Mouse (Mus musculus): ENCODE measurements around the gene Tra2a.

Tra2a gene

DNA sequence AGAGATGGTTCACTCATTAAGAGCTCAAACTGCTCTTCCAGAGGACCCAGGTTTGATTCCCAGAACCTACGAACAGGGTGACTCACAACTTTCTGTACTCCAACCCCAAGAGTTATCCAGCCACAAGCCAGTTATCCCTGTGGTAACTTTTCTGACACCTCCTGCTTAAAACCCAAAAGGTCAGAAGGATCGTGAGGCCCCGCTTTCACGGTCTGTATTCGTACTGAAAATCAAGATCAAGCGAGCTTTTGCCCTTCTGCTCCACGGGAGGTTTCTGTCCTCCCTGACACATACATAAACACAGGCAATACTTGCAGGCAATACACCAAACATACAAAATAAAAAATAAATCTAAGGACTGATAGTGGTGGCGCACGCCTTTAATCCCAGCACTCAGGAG is 27.5 kb downstream of the Tra2a start:
- peak; percentile 97 for DNase-seq (ENCODE audit: low spot score)

DNA sequence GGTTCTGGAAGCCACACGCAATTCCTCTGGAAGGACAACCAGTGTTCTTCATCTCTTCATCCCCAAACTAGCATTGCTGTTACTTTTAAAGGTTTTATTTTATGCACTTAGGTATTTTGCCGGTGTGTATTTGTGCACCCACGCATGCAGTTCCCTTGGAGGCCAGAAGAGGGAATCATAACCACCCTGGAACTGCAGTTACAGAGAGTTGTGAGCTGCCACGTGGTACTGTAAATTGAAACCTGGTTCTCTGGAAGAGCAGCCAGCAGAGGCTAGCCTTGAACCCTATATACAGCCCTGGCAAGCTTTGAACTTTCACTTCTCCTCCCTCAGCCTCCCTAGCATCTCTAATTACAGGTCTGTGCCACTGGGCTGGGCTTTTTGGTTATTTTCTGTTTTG is 30.5 kb downstream of the Tra2a start:
- DNase-seq (ENCODE audit: low spot score) = no peak

DNA sequence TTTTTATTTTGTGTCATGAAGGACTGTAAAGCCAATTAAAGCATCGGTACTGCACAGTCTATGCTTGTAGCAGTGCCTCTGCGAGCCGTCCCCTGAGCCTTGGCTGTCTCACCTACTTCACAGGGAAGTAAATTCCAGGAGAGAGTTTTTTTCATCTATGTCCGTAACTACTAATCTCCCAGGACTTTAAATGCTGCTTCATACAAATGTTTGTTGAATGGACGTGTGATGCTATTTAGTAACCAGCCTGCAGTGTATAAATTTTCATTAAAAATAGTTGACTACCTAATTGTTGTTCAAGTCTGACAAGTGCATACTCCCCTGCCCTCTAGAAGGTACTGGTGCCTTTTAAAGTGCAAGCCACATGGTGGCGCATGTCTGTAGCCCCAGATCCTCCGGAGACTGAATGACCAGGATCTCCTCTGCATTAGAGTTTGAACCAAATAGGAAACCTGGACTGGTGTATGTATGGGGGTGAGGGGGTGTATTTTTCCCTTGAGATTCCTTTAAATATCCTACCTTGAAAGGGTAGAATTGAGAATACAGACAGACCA is 35.6 kb downstream of the Tra2a start:
- no peak for DNase-seq (ENCODE audit: low spot score)

DNA sequence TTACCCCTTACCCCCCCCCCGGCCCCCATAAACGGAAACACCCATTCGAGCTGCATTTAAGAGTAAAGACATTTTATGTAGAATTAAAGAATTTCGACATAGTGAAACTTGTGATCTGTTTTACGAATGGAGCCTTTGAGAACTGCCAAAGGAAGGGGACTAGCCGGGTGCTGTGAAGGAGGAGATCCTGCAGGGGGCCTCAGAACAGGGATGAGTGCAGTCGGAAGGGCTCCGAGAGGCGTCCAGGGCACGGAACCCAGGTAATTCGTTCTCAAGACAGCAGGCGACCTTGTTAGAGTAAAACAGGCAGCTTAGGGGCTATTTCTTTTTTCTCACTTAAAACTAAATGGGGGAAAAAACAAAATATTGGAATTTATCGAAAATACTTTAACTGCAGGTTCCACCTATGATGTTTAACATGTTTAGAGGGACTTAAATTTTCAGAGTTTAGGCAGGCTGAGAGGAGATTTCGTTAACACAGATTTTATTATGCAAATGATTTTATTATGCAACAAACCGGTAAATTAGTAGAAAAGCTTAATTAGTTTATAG is 36.6 kb downstream of the Tra2a start:
- no peak for DNase-seq (ENCODE audit: low spot score)

DNA sequence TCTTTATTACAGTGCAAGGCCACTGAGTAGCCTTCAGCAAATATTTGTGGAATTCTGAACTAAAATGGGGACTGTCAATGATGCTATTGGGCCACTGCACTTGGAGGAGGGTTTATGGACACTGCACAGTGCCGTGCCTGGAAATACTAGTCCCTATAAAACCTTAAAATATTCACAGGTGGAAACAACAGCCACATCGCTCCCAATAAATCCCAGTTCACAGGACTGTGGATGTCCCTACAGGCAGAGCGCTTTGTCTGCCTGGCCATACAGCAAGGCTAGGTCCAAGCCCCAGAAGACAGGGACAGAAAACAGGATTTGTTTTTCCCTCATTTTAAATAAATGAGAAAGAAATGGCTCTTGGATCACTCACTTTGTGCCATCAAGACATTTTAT is 38.1 kb downstream of the Tra2a start:
- no peak for DNase-seq (ENCODE audit: low spot score)

DNA sequence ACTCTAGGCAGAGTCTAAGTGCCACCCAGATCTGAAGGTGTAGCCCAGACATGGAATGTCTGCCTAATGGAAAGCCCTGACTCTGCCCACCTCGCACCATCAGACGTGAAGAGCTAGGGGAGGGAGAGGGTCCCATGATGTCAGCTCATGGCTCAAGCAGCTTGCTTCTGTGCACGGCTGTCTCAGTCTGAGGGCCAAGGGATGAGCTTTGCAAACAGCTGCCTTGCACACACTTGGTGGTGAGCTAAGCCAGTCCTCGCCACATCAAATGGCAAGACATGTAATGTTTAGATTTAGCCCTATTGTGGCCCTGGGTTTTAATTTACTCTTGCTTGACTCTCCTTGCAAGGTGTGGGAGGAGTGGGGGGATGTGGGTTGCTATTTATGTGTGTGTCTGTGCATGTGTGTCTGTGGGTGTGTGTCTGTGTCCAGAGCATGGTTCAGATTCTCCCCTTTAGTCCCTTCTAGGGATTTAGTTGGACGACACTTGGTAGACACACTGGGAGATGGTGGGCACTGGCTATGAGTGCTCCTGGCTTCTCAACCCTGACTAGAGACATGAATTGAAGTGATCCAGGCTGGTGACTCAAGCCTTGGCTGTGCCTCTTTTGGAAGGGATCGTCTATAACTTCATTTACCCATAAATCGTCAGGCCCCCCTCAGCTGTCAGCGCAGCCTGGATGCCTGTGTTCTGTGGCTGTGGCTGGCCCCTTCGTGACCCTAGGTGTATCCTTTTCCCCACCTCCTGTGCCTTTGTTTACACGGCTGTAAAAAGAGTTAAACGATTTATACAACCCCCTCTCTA is 38.7 kb downstream of the Tra2a start:
- DNase-seq (ENCODE audit: low spot score) = no peak

DNA sequence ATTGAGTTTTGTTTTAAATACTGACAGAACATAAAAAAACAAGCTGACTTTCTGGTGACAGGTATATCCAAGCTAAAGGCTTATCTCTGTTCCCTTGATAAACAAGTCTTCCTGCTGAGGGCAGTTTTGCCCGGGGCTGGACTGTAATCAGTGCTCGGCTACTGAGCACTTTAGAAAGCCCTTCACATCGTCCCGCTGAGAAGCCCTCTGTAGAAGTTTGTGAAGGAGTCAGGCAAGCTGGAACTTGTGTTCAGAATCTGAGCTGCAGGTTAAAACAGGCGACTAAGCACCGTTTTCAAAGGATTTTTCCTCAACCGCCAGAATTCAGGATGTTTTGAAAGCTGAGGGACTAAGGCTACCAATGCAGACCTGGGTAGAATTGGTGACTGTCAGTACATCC is 41.9 kb downstream of the Tra2a start:
- no peak for DNase-seq (ENCODE audit: low spot score)

DNA sequence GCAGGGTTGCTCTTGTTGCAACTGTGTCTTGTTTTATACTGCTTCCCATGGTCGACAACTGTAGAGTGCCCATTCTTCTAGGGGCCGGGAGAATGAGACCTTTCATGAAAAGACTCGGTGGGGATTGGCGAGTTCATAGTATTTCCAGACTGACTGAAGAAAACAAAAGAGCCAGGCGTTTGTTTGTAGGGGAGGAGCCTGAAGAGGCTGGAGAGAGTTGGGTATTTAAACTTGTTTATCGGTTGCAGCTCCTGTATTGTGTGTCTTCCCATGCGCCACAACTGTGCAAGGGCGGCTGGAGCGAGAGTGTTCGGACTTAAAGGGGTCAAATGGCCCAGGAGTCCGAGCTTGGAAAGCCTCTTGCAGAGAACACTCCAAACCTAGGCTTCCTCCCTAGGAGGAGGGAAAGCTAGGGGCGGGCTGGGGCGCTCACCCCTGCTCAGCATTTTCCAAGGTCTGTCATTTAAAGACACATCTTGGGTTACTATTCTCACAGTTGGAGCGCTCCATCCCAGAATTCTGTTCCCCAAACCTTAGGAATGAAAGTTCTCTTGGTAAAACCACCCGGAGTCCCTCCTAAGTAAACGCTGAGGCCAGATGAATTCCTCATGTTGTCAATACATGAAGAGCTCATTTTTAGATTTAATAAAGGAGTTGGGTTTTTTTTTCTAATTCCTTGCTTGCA is 43.8 kb downstream of the Tra2a start:
- DNase-seq (ENCODE audit: low spot score) = peak; percentile 44

DNA sequence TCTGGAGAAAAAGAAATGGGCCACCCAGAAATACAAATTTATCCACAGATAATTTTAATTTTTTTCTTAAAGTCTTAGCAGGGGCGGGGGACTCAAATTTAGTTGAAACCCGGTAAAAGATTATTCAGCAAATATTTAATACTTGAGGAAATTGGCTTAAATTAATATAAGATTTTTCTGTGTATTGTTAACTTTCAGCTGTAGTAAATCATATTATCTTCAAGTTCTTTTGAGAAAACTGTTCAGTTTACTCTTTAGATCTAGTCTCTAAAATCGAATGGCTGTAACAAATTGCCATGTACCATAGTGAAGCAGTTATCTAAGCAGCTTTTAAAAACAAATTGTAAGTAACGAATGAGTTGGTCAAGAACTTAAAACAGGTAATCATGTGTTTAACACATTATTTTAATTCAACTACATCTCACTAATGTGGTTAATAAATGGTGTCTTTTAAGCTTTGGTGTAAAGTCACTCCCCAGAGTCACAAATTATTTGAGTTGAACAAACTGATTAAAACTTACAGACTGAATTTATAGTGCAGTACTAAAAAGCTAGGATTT is 44.8 kb downstream of the Tra2a start:
- DNase-seq (ENCODE audit: low spot score) = peak; percentile 34

DNA sequence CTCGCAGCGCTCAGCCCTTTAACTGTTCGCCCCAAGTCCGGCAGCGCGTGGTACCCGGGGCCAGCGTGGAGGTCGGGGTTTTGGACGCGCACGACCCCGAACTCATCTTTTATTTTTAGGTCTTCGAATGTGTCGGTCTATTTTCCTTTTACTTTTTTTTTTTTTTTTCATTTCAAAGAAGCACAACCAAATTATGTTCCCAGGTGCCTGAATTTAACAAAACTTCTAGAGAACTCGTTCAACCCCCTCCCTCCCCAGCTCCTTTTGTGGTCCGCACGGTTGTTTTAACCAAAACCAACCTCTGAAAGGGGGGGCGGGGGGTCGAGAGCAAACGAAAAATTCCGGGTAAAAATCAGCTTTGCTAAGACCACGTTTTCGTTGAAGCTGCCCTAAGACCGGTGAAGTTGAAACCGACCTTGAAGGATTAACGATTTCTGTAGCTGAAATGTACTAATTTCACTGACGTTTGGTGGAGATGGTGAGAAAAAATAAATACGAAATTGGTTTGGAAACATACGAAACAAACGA is 45.5 kb downstream of the Tra2a start:
- peak; percentile 63 for DNase-seq (ENCODE audit: low spot score)

DNA sequence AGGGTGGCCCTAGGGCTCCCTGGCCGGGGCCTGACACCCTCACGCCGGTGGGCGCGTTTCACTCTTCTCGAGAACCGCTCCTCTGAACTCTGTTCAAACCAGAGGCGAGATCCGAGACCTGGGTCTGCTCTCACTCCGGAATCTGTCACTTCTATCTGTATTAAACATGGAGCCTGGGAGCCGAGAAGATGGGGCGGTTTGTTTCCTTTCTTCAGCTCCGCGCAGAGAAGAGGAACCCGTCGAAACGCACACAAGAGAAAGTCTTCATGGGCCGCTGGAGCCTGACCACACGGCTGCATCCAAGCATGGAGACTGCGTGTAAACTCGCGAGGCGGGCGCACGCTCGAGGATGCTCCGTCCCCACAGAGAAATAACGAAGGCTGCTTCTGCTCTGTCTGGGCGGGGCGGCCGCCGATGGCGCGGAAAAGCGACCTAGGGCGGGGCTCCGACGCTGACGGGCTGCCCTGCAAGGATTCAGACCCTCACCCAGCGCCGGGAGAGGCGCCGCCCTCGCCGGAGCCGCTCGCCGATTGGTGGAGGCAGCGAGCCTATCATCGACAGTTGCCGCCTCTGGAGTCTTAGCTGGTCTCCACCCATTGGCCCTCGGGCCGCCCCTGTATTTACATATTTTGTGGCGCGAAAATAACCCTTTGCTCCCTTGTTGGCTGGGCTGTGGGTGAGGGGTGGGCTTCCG is 46.1 kb downstream of the Tra2a start:
- DNase-seq (ENCODE audit: low spot score) = peak; percentile 98

DNA sequence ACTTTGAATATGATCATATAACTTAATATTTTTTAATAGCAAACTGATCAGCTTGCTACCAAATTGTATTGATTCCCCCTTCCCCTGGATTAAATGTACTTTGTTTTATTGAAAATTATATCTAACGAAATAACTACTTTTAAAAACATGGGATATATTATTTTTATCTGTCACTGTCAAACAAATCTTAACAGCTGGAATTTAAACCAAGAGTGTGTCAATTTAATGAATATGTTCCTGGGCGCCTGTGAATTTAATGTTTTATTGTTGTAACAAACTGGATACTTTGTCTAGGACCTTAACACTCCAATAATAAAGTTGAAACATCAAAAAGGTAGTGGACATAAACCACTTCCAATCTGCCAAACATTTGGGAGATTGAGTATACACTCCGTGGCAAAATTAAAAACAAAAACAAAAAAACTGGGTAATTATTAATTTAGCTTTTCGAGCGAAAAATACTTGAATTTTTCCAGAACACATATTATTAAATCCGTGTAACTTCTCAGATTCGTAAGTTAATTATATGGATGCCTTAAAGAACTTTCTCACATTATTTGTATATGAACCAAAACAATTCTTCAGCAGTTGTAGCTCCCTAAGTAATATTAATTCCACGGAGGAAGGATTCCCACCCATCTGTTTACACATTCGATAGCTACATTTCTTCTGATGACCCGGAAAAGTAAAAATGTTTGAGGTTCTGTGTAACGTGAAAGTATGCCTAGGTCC is 46.9 kb downstream of the Tra2a start:
- no peak for DNase-seq (ENCODE audit: low spot score)

DNA sequence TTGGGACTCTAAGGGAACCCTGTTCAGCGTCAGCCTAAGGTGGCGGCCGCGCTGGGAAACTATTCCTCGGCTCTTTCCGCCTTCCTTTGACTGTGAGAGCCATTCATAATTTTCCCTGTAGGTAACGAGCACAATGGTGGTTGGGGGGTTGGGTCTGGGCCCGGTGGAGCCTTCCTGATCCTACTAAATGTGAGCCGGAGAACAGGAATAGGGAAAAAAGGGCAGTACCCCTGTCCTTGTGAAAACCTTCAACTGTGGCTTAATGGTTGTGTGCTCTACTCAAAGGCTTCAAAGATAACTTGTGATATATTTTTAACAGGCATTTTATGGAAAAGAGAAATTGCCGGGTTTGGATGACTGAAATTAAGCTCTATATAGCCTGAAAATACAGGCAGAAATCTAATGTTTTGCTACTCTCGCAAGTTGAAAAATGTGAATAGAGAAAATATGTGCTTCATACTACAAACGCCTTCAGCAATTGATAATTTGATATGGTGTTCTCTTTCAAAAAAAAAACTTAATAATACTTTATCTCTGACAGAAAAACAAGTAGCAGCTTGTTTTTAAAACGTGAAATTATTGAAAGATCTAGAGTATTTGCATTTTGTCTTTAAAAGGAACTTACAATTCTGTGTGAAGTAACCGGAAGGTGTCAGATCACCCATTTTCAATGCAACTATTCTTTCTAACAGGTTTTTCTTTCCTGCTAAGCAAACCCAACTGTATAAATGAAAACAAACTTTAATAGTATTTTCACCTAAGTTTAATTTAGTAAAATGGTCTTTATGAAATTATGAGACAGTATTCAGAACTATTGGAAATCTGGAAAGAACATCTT is 47.9 kb downstream of the Tra2a start:
- DNase-seq (ENCODE audit: low spot score) = peak; percentile 50

DNA sequence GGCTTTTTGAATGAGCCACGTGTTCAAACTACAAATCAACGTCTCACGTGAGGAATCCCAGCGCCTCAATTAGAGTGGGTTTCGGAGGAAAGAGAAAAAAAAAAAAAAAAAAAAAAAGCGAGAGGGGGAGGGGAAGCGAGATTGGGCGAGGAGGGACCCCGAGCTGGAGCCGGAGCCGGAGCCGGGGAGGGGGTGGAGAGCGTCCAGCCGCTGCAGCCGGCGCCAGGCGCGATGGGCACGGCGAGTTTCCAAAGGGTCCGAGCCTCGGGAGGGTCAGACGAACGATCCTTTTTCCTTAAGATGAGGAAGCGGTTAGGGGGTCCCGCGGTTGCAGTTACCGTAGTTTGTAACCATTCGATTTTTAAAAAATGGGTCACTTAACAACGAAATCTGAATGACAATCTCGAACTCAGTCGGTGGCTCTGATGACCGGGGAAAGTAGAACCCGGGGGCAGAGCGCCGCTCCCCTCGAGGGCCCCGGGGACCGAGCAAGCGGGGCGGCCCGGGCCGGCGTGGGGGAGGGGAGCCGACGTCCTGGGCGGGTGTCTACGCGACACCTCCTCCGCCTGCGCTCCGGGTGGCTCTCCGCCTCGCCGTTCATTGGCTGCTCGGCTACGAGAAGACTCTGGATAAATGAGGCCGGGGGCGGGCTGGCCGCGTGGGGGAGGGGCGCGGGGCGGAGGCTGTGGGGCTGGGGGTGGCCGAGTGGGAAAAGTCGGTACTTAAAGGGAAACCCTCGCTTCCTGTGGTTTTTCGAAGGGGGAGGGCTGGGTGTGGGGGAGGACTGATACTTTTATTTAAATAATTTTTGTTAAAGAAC is 48.7 kb downstream of the Tra2a start, which contains the start of gene Igf2bp3:
Gene Igf2bp3, minus strand, starts transcription at position 30 of the 820 bp plus-strand sequence.
- peak; percentile 85 for DNase-seq (ENCODE audit: low spot score)

DNA sequence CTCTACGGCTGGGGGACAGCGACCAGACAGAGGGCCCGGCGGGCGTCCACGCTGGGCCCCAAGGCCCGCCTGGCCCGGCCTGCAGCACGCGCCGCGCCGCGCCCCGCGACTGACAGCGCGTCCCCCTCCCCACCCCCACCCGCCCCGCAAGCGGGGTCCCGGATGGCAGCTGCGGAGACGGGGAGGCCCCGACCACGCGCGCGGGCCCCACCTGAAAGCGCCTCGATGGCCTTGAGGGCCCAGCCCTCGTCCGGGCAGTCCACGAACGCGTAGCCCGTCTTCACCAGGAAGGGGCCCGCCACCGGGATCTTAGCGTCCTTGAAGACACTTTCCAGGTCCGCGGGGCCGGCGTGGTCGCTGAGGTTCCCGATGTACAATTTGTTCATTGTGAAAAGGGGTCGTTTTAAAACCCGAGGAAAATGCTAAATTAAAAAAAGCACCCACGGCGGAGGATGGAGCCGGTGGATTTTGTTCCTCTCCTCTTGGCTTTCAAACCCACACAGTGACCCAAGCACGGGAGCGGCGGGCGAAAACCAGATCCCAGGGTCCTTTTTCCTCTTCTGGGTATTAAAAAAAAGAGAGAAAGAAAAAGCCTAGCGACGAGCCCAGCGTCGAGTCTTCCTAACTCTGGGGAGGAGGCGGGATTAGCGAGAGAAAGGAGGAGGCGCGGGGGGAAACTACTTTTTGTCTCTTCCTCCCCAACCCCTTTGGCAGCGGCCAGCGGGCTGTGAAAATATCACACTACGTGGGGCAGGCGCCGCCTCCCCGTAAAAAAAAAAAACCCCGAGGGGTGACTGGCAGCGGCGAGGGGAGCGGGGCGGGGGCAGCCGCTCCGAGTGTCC is 49.5 kb downstream of the Tra2a start:
- DNase-seq (ENCODE audit: low spot score) = peak; percentile 53

DNA sequence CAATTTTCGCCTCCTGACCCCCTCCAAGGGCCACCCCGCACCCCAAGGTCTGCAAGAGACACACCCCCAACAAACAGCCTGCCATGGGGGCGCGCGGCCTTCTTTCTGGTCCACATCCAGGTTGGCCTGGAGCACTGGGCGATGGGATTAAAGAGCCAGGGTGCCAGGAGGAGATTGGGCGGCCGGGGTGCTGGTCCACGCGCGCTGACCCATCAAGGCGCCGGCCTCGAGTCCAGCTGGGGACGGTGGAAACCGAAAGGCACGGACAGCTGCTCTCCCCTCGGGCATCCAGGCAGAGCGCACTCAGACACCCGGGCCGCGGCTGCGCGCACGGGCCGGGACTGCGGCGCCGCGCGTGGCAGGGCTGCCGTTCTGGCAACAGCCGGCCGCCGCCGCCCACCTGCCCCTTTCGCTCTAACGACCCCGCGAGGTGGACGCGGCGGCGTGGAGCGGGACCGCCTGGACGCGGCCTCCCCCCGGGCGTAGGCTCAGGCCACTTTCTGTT is 50.2 kb downstream of the Tra2a start:
- DNase-seq (ENCODE audit: low spot score) = no peak

DNA sequence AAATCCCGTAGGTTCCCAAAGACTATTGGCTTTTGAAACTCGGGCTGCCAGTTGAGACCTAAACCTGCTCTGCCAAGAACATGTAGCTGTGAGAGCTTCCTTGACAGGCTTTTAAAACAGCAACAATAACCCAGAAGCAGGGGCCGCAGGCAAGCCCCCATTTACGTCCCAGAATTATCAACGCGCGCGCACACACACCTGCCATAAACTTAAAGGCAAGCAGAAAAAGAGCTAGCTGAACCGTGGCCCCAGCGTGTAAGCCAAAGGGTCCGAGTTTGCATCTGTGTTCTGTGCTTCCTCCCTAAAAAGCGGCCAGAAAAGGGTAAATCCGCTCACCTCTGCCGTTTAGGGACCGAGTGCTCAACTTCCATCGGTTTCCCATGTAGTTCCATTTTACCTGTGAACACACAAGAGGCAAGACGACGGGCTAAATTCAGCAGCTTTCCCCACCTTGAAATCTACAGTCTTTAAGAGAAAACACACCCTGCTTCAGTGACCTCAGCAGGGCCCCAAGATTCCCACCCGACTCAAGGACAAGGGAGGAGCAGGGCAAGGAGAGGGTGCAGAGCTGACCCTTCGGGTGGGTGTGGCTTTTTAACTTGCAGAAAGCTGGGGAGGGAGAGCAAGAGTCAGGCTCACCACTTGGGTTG is 50.8 kb downstream of the Tra2a start:
- DNase-seq (ENCODE audit: low spot score) = no peak

DNA sequence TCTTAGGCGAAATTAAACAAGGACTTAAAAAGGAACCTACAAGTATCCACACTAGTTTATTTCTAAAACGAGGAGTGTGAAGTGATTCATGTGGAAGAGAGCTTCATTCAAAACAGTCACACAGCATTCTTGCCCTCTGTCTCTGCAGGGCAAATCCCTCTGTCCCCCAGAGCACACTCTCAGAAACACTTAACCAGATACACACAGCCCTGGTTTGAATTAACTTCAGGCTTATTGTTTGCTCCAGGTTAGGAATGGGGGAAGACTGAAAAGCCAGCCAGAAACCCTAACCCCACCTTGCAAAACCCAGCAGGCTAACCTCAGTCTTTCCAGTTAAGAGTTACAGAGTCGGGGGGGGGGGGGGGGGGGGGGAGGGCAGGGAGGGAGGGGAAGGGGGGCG is 51.7 kb downstream of the Tra2a start:
- DNase-seq (ENCODE audit: low spot score) = no peak
